Mouse (Mus musculus) urinary bladder, adult 2 months (tissue): ENCODE measurements around the gene Adm2. TPM values are rescaled to one million over a fixed set of nuclear protein-coding genes. Genes with fewer than 3 reads are reported as not detected.

Experiments
- DNase-seq: peaks from one replicate; pipeline ENCODE4 v3.0.0; 2022; ENCODE audit warnings: low spot score
- polyA plus RNA-seq: library from polyadenylated mRNA; depleted of rRNA; stranded (reverse); fragments of >200 nt; gene quantifications from 2 replicates; pipeline ENCODE4 v1.2.3, GENCODE M21; 2012; rRNA removed

The Adm2 gene
- polyA plus RNA-seq, 1 experiment, result not detected

- peak; percentile 88 for DNase-seq
These were observed 33.0 kb downstream of the Adm2 start, which contains the start of the genes Lmf2 and Ncaph2 for GRCm38 (mm10) chr15:89355241-89356187. Gene Lmf2 (minus strand): TSS chr15:89355659. Gene Ncaph2 (plus strand): TSS chr15:89355719.

GRCm38 (mm10) chr15:89356372-89356771 is 33.9 kb downstream of the Adm2 start:
- no peak for DNase-seq

GRCm38 (mm10) chr15:89358784-89359183 is 36.3 kb downstream of the Adm2 start:
- DNase-seq, result no peak

- DNase-seq, result no peak
These were observed 40.5 kb downstream of the Adm2 start for GRCm38 (mm10) chr15:89363051-89363450.

- DNase-seq, result no peak
These were observed 42.6 kb downstream of the Adm2 start for GRCm38 (mm10) chr15:89365141-89365551.

GRCm38 (mm10) chr15:89372068-89372467 is 49.5 kb downstream of the Adm2 start:
- no peak for DNase-seq

GRCm38 (mm10) chr15:89372536-89372935 is 50.0 kb downstream of the Adm2 start:
- no peak for DNase-seq

GRCm38 (mm10) chr15:89373027-89373761 is 50.7 kb downstream of the Adm2 start:
- peak; percentile 67 for DNase-seq

- DNase-seq, result peak; percentile 96
These were observed 51.3 kb downstream of the Adm2 start, which contains the start of gene Sco2 for GRCm38 (mm10) chr15:89373762-89374248. Gene Sco2 (minus strand): TSS chr15:89373846.

Other genes with a start within 250 kb of the Adm2 start
- gene Trabd, start 247.6 kb upstream of the Adm2 start, polyA plus RNA-seq, result 33.3 and 36.9 TPM in 2 replicates
- 25.0 and 27.2 TPM in 2 replicates for gene Selenoo, start 233.6 kb upstream of the Adm2 start, polyA plus RNA-seq
- gene Tubgcp6, start 199.6 kb upstream of the Adm2 start, polyA plus RNA-seq, result 15.3 and 15.4 TPM in 2 replicates
- 27.2 and 36.4 TPM in 2 replicates for gene Hdac10, start 194.0 kb upstream of the Adm2 start, polyA plus RNA-seq
- gene Mapk12, start 182.0 kb upstream of the Adm2 start, polyA plus RNA-seq, result 44.5 and 49.8 TPM in 2 replicates
- 6.6 and 7.5 TPM in 2 replicates for gene Mapk11, start 173.1 kb upstream of the Adm2 start, polyA plus RNA-seq
- 171 and 187 TPM in 2 replicates for gene Plxnb2, start 141.9 kb upstream of the Adm2 start, polyA plus RNA-seq
- 16.0 and 23.8 TPM in 2 replicates for gene Dennd6b, start 126.2 kb upstream of the Adm2 start, polyA plus RNA-seq
- 29.1 and 41.4 TPM in 2 replicates for gene Ppp6r2, start 111.2 kb upstream of the Adm2 start, polyA plus RNA-seq
- 85.7 and 112 TPM in 2 replicates for gene Sbf1, start 7.4 kb upstream of the Adm2 start, polyA plus RNA-seq
- gene Miox, start 11.7 kb downstream of the Adm2 start, polyA plus RNA-seq, result not detected in 2 replicates
- gene Lmf2, start 32.9 kb downstream of the Adm2 start, polyA plus RNA-seq, result 15.8 and 26.7 TPM in 2 replicates
- 95.7 and 112 TPM in 2 replicates for gene Ncaph2, start 33.0 kb downstream of the Adm2 start, polyA plus RNA-seq
- 18.8 and 23.2 TPM in 2 replicates for gene Sco2, start 51.1 kb downstream of the Adm2 start, polyA plus RNA-seq
- 1.7 and 1.8 TPM in 2 replicates for gene Tymp, start 54.3 kb downstream of the Adm2 start, polyA plus RNA-seq
- 2.7 and 3.0 TPM in 2 replicates for gene Odf3b, start 56.6 kb downstream of the Adm2 start, polyA plus RNA-seq
- gene Klhdc7b, start 62.2 kb downstream of the Adm2 start, polyA plus RNA-seq, result not detected in 2 replicates
- gene Syce3, start 87.8 kb downstream of the Adm2 start, polyA plus RNA-seq, result not detected in 2 replicates
- 2.3 and 2.7 TPM in 2 replicates for gene Cpt1b, start 103.1 kb downstream of the Adm2 start, polyA plus RNA-seq
- 2.0 and 3.7 TPM in 2 replicates for gene C730034F03Rik, start 106.9 kb downstream of the Adm2 start, polyA plus RNA-seq
- gene Gm44502, start 107.0 kb downstream of the Adm2 start, polyA plus RNA-seq, result 0.06 TPM in 2 replicates
- gene Chkb, start 107.2 kb downstream of the Adm2 start, polyA plus RNA-seq, result 73.2 and 85.8 TPM in 2 replicates
- 0.25 and 0.32 TPM in 2 replicates for gene Mapk8ip2, start 131.2 kb downstream of the Adm2 start, polyA plus RNA-seq
- gene Arsa, start 154.7 kb downstream of the Adm2 start, polyA plus RNA-seq, result 35.4 TPM in 2 replicates
- gene Shank3, start 176.9 kb downstream of the Adm2 start, polyA plus RNA-seq, result 7.1 and 8.8 TPM in 2 replicates
- 0.63 and 0.71 TPM in 2 replicates for gene Acr, start 245.6 kb downstream of the Adm2 start, polyA plus RNA-seq